Mouse (Mus musculus) spleen, postnatal 36 days (tissue): ENCODE data around the gene Setd6.

Experiments
- DNase-seq, 2 experiments: peaks; one replicate each; pipeline ENCODE4 v3.0.0; 2022; ENCODE audit warnings: low spot score in 2 of 2, mixed read lengths in 1 of 2

The Setd6 gene

DNA sequence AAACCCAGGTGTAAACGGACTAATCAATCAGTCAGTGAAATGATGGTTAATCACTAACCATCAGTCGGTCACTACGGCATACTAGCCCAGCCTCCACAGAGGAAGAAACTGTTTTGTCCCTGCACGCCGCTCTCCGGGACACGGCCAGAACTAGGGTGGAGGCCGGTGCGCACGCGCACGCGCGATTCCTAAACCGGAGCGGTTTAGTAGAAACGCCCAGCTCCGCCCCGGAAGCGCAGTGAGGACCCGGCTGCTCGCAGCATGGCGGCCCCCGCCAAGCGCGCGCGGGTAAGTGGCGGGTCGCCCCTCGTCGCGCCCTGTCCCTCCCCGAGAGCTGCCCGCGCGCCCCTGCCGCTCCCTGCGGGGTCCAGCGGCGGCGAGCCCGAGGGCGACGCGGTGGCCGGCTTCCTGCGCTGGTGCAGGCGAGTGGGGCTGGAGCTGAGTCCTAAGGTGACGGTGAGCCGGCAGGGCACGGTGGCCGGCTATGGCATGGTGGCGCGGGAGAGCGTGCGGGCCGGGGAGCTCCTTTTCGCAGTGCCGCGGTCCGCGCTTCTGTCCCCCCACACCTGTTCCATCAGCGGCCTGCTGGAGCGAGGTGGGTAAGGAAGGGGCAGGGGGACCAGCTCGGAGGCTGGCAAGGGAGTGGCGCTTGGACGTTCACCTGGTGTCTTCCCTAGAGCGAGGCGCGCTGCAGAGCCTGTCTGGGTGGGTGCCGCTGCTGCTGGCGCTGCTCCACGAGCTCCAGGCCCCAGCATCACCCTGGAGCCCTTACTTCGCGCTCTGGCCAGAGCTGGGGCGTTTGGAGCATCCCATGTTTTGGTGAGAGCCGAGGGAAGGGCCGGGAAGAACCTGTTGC is at the start of gene Setd6:
Gene Setd6, plus strand, starts transcription at position 206 of the 856 bp plus-strand sequence.
- DNase-seq = peak; percentile 82 to 84

DNA sequence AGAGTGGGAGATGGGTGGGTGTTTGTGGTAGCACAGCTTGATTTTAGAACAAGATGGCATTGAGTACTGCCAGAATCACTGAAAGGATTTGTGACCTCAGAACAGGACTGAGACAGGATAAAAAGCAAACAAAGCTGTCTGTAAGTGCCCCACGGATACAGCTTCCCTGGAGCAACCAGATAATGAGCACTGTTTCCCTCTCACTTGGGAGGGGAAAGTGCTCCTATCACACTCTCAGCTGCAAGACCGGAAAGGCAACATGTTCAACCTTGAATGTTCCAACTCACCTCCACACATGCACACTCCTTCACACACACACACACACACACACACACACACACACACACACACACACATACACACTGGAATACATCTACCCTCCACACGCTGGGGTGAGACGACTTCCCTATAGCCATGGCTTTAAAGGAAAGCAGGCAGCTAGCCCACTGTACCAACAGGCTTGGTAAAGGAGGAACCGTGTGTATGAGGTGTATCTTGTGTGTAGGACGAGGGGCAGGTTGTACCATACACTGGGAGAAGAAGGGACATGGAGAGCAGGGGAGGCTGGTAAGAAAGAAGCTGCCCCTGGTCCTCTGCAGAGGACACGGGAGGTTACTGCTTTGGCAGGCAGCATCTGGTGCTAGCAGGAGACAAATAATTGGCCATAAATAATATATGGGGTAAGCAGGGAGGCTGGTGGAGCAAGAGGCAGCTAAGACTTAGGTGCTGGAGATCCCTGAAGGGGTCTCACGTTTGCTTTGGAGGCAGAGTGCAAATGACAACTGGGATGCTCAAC is 47.3 kb upstream of the Setd6 start:
- no peak for DNase-seq

DNA sequence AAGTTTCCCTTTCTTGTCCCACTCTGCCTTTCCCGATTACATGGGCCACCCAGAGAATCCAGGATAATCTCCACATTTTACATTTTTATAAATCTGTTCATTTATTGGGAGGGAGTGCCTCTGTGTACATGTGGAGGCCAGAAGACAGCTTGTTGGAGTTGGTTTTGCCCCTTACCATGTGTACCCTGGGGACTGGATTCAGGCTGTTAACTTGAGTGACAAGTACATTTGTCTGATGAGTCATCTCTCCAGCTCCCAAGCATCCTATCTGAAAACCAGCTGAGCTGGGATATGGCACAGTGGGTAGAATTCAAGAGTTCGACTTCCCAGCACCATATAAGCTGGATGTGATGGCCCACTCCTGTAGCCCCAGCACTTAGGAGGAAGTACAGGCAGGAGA is 45.7 kb upstream of the Setd6 start:
- DNase-seq = no peak

DNA sequence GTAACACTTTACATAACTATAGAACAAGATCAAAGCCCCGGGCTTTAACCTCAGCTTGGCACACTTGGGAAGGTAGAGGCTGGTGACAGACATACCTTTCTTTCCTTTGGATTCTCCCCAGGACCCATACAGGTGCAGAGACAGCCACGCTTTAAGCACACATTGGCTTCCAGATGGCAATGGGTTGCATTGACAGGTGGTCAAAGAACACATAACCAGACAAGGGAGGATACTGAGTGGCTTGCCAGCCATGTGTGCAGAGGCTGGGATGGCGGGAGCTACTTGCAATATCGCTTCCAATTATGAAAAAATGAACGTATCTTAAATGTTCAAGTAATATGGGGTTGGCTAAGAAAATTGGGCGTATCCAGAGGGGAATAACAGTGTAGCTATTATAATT is 43.8 kb upstream of the Setd6 start:
- DNase-seq = no peak

DNA sequence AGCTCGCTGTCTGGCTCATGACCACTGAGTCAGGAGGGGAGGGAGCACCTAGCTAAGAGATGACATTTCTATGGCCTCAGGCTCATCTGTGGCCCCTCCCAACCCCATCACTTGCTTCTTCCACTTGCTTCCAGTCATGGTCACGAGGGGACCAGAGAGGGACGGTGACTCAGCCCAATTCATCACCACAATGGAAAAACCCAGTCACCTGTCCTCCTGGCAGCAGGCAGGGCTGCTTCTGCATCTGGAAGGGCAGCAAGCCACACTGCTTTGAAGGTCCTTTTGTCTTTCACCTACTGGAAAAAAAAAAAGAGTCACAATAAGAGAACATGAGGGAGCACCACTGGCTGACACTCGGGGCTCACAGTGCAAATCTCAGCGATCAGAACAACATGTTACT is 42.9 kb upstream of the Setd6 start:
- DNase-seq = no peak

DNA sequence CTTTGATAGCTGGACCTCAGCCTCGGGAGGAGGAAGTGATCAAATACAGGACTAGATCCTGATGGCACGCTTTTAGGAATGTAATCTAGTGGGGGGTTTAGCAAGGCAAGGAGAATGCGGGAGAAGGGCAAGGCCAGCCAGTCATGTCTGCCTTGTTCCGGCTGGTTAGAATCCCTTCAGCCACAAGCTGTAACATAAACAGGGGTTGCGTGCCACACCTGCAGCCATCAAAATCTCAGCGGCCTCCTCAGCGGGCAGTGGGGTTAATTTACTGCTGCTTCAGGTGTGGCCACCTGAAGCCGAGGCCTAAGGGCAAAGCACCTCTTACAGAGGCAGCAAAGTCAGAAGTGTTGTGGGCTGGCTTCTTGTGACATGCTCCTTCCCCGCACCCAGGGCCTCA is 39.0 kb upstream of the Setd6 start, which contains the start of gene Ndrg4:
Gene Ndrg4, plus strand, starts transcription at position 350 of the 400 bp plus-strand sequence.
- DNase-seq = no peak

DNA sequence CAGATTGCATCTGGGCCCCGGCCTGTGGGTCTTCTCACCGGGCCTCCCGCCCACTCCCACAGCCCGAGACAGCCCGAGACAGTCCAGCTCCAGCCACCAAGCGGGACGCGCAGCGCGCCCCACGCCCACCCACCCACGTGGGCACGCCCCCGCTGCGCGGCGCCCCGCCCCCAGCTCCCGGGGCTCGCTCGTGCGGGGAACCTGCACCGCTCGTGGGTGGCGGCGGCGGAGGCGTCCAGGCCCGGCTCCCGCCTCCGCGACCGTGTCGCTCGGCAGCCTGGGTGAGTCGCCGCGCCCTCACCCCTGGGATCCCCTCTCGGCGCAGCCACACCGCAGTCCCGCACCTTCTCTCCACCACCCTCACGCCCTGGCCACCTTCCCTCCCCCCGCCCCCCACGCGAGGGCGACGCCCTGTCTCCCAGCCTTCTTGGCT is 38.1 kb upstream of the Setd6 start:
- no peak for DNase-seq

DNA sequence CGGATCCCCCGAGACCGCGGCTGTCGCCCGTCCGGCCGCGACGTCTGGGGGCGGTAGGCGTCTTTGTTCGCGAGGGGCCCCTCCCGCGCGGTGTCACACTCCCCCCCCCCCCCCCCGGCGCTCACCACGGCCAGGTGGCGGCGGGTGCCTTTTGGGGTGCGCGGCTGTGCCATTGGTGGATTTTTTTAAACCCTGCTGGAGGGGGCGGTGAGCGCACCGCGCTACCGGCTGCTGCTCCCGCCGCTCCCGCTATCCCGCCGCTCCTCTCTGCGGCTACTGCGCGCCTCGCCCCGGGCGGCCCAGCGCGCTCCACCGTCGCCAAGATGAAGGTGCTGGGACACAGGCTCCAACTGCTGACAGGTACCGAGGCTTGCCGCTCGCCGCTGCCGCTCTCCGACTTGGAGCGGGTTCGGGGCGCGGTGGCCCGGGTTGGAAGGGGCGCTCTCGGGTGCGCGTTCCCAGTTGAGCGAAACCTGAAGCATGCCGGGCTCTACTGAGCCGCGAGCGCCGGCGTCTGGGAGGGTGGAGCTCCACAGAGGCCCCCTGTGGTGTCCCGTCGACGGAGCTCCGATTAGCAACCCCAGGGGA is 37.6 kb upstream of the Setd6 start:
- DNase-seq = no peak

DNA sequence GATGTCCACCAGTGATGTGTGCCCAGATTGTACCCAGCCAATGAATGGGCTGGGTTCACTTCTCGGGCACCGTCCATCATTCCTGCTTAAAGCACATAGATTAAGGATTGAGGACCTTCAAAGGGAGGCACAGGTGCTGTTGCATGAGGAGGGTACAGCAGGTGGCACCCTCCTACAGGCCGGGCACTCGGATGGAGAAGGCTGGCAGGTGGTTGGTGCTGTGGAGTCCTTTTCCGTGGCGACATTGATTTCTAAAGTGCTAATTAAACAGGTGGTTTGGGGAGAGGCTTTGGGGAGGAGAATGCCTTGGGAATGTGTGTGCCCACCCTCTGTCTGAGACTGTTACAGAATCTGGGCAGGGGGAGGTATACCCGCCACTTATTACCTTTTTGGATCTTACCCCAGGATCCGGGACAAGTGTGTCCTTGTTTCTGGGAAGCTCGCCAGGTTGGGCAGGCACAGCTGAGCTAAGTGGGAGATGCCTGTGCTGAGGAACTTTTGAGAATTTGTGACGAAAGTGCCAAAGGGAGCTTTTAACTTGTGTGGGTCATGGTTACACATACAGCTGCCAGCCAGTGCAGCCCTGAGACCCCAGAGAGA is 27.5 kb upstream of the Setd6 start:
- DNase-seq = no peak

DNA sequence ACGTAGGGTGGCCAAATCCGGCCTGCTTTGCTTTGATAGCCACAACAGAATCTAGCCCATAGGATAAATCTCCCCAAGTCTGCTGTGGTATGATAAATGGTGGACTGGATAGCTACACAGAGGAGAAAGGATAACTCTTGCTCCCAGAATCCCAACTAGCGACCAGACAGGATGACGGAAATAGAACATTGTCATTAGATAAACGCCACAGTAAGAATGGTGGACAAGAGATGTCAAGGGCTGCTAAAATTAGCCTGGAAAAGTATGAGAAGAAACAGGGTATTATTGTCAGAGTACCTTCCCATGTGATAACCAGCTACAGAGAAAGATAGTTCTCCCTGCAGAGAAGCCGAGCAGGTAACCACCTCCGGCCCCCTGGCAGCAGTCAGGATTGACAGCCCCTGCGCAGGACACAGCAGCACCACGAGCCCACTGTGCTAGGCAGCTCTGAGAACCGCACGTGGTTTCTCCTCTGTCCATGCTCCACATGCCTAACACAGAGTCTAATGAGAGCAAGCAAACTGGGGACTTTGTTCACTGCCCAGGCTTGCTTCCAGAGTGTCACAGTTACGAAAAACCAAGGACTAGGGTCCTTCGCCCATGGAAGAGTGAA is 24.6 kb upstream of the Setd6 start:
- no peak for DNase-seq

DNA sequence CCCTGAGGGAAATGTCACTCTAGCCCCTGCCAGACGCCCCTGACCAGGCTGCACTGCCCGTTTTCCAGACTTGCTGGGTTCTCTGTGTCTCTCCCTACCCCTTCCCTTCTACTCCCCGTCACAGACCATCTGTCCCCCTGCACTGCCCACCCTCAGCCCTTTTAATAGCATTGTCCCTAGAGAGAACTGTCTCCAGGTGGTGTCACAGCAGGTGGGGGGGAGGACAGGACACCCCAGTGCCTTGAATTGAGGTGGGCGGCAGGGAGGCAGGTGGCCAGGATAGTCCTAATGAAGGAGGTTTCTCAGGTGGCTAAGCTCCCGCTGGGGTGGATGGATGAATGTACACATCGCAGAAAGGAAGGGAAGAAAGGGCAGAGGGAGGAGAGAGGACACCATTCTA is 21.1 kb upstream of the Setd6 start:
- DNase-seq = no peak

DNA sequence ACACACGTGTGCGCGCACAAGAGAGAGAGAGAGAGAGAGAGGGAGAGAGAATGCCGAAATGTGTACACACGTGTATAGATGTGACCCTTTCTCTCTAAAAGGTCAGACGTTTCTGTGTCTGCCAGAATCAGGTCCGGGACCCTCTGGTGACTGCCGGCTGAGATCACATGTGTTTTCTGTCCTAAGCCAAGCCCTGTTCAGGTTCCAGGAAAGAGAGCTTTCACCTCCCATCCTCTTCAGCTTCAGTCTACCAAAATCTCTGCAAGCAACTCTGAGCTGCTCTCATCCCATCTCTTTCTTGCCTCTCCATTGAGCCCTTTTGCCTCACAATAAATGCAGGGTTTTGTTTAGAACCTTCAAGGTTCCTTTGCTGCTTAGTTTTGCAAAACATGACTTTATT is 19.0 kb upstream of the Setd6 start:
- no peak for DNase-seq

DNA sequence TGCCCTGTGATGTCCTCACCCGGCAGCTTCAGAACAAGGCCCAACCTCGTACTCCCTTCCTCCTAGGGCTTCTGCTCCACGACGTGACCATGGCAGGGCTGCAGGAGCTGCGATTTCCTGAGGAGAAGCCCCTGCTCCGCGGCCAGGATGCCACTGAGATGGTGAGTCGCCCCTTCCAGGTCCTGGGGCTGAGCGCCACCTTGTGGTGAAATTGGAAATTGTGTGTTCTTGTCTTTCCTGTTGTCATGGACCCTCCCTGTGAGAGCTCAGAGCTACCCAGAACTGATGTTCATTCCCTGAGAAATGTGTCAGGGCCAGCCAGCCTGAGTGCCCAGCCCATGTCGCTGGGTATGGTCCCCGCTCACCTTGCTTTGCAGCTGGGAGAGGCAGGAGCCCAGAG is 18.6 kb upstream of the Setd6 start:
- peak; percentile 41 to 50 for DNase-seq

DNA sequence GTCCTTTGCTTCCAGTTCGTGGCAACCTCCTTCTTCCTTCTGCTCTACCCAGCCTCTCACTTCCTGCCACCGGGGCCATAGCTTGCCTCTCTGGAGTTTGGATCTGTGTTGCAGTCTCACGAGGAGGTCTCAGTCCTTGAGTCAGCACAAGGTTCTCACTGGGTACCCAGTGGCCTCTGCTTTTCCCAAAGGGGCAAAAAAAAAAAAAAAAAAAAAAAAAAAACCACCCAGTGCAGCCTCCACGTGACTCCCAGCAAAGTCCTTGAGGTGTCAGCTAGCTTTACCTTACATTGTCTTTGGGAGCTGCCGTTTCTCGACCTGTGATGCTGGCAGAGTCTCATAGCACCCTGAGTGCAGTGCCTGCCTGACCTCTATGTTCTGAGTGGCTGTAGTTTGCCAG is 17.5 kb upstream of the Setd6 start:
- no peak for DNase-seq

DNA sequence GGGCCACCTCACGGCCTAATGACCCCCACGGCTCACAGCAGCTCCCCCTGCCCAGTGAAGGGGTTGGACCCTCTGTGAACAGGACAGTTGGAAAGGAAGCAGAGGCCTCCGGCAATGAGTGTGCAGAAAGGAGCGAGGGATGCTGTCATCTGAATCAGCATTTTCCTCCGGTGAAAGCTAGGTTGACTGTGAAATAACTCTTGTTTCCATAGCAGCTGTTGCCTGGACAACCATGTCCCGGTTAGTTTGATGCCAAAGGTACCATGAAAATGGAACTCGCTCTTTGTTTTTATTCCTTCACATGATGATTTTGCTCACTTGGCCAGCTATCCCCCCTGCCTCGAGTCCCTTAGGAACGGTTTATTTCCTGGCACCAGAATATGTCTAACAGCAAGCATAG is 15.4 kb upstream of the Setd6 start:
- DNase-seq = no peak

DNA sequence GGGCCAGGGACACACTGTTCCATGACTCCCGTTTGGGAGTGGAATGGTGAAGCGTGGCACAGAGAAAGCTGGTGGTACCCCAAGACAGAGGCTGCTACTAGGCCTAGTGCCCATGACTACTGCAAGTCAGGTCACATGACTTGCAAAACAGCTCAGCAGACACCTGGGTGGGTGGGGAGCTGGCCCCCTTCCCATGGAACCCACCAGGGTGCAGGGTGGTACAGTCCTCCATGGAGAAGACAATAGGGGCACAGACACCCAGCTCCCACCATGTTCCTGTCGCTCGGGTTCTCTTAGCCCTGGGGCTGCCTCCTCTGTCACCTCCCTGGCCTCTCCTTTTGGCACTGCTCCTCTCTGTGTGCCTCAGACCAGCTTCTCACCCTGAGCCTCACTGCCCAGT is 13.9 kb upstream of the Setd6 start:
- no peak for DNase-seq

DNA sequence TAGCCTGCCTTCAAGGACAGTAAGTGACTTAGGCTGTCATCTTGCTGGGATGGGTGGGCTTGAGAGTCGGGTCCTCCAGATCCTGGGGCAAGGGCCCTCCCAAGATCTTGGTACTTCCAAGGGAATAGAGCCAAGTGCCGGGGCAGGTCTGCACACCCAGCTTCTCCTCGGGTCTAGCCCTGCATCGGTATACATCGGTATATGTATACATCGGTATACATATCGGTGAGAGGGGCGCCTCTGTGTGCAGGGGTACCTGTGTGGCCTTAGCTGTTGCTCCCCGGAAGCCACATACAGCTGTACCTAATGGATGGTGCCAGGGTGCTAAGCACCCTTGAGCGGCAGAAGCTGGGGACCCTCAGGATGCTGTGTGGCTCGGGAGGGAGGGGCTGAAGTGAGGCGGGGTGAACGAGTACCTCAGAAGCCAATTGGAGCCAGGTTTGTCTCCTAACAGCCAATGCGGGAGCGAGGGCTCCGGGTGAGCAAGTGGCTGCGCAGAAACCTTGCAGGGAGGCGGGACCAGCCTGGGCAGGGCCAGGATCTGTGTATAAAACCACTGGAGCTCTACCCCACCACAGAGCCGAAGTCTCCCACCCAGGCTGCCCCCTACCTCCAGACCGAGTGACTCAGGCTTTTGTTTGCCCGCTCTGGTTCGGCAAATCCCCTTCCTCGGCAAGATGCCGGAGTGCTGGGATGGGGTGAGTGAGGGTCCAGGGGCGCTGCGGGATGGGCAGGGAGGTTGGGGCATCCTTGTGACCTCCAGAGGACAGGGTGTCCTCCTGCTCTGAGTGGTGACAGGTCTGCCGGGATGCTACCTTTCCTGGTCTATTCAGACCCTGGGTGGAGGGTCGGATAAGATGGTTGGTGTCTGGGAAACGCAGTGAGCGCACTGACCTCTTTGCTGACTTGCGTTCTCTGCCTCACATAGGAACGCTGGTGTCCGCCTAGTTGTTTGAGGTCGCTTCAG is 12.9 kb upstream of the Setd6 start:
- DNase-seq = peak; percentile 42 to 56

DNA sequence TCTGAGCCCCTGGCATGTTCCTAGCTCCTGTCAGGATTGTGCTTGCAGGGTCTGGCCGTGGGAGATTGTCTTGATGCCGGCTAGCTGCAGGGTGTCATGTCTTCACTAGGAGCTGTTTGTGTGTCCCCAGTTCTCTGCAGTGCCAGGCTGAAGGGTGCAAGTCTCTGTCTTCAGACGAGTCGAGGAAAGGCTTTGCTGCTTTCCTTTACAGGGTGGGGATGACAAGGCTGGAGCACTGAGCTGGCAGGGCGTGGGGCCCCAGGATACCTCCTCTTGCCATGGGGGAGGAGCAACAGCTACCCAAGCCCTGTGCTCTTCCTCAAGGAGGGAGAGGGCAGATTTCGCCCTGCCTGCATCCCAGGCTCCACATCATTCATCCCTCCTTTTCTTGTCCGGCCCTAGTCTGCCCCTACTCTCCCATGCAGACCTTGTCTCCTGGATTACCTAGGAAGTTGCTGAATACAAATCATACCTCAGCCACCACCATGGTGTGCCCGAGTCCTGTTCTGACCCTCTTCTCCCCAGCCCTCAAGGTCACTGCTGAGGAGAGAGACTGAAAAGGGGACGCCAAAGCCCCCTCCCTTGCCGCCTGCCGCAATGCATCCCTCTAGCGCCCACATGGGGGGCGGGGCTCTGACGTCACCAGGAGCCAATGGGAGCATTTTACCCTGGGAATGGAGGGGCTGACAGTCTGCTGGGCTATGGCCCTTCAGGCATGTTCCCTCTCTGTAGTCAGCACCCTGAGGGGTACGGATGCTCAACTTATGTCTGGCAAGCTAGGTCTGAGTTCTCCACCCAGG is 12.0 kb upstream of the Setd6 start:
- no peak for DNase-seq

DNA sequence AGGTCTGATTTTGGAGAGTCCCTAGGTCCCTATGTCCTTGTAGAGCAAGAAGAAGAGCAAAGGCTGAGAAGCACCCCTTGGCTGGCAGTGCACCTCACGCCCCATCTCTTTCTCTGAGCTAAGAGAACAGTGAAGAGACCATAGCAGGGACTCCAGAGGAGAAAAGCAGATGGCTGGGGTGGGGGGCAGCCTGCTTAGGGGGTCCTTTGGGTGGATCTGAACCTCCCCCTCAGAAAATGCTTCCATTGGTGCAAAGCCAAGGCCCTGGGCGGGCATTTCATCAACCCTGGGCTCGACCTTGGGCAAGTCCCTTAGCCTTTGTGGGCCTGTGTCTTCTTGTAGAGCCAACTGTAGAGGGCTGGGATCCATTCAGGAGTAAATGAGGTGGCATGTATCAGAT is 11.1 kb upstream of the Setd6 start:
- no peak for DNase-seq

DNA sequence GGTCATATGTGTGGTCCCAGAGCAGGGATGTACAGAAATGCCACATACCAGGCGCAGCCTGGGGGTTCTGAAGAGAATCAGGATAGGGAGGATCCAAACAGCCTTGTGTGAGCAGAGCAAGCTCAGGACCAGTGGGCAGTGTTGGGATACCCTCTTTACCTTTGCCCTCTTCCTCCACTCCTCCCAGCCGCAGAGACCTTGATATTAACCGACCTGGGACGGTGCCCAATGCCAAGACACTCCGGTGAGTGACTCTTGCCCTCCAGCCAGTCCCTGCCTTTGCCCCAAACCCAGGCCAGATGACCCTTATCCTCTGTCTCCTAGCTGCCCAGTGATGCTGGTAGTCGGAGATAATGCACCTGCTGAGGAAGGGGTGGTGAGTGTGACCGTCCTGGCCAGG is 6.1 kb upstream of the Setd6 start:
- no peak for DNase-seq
